Mouse (Mus musculus) ES-E14 (cell line): ENCODE measurements around the gene Pdzd2.

Source experiments
- HCFC1 ChIP-seq: IDR thresholded peaks from 2 replicates; pipeline ENCODE4 v1.6.1; 2012; ENCODE audit warnings: low read length, inconsistent platforms, borderline replicate concordance; ENCODE audit not compliant: insufficient read depth
- MAFK ChIP-seq: IDR thresholded peaks from 2 replicates; pipeline ENCODE4 v1.6.1; 2014; ENCODE audit warnings: mild to moderate bottlenecking, low read depth, low read length, inconsistent platforms; ENCODE audit not compliant: insufficient read depth

DNA sequence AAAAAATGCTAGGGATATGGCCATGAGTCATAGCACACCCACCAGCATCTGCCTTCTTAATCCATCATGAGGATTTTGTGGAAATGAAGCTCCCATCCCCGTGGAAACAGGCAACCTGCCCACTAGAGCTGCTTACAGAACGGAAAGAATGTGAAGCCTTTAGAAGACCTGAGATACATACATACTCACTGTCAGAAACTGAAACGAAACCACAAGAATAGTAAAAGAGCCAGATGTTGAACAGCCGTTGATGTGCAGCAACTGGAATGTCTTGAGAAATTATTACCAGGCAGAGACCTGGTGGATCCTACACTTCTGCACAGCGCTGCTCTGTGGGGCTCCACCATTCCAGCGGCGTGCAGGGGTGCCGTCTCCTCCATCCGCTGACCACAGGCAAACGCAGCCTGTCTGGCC is 292.7 kb downstream of the Pdzd2 start:
- TF ChIP-seq MAFK (no peak), HCFC1 (no peak)
